Mouse (Mus musculus) T-helper 17 cell (primary cell): ENCODE results near the gene D8Ertd738e.
"Not testable (repeated sequence)": the region's sequence is repeated elsewhere in the genome, so short reads cannot be mapped to it uniquely, and the experiment has no call there.

Experiments used
- in situ Hi-C, 2 experiments: fragments of 300-600 bp; cut with MboI, MseI; formaldehyde crosslinking; loops; 1 replicate in 1 of 2; 2 replicates in 1 of 2; pipeline ENCODE4 v1.15.1; 2025; ENCODE audit warnings: high pct_unique_total_duplicates in 2 of 2

Gene D8Ertd738e

DNA sequence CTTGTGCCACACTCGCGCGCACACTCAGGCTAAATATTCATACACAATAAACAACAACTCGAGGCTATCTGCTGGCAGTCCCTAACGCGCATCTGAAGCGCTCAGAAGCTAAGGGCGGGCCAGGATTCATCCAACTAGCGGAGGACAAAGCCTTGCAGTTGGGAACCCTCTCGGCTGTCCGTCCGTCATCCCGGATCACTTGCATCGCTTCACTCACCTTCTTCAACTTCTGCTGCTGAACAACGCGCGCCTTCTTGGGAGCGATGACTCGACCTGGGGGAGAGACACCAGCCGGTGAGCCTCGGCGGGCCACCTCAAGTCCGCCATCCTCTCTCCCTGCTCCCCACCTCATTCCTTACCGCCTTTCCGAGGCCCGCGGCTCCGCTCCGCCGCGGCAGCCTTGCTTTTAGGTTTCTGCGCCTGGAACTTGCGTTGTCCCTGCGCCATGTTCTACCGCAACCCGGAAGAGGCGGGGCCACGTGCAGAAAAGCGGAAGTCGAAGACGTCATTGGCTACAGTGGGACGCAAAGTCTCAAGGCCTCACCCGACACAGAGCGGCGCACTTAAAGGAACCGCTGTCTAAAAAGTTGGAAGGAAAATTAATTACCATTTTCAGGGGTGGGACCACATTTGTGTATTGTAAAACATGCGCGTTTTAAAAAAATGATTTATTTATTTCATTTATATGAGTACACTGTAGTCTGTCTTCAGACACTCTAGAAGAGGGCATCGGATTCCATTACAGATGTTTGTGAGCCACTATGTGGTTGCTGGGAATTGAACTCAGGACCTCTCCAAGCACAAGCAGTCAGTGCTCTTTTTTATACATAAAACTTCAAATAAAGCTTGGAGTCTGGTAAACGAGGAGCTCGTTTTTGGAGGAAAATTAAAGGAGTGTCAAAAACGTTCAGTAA, at the start of gene D8Ertd738e:
TSS of gene D8Ertd738e (minus strand) at position 463 of the 914 bp plus-strand sequence.
- in situ Hi-C loops, result loop anchor here in 1 of 2 experiments (25.0 kb wide), 1 partner anchor 813 kb away; the partner anchor contains the start of genes Dhps, Fbxw9 and Gm5741

DNA sequence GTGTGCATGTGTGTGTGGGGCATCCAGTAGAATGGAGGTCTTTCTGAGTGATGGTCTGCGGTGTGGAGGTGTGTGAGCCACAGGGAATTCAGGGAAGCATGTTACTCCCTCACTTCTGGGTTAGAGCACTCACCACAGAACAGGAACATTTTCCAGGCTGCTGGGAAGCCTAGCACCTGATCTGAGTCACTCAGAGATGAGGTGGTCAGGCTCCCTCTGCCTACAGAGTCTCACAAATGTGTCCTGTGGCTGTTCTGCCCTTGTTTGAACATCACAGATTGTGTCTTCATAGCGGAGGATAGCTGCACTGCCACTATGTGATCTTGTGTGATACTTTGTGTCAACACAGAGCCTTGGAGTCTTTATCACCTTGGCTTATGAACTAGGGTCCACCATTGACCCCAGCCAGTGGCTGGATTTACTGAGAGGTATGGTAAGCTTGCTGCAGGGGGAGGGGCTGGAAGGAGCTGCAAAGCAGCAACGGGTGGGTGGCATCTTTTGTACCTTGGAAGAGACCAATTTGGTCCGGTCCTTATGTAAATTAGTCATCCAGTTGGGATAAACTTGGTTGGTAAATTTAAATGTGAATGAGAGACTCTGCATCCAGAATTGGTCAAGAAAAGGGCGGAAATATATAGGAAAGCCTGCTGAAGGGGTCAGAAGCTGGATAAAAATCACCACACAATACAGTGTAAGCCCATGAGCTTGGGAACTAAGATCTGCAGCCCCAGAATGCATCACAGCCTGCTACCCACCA, 47.7 kb upstream of the D8Ertd738e start:
- in situ Hi-C loops, result no loop called here

DNA sequence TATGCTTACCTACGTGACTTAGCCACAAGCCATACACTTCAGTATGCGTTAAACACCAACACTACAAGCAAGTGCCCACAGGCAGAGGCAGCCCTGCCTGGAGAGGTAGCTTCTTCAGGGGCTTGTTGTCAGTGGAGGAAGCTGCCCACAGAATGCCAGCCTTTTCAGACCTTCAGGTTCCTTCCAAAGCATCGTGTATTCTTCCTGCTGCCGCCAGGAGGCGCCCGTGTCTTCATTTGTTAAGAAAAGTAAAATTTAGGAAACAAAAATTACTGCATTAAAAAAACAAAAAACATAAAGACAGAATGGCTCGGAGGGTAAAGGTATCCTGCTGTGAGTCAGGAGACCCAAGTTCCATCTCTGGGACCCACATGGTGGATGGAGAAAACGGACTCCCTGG, 42.2 kb upstream of the D8Ertd738e start:
- in situ Hi-C loops, result loop anchor here (5.0 kb wide), 1 partner anchor 71 kb away; no protein-coding TSS in a partner anchor

DNA sequence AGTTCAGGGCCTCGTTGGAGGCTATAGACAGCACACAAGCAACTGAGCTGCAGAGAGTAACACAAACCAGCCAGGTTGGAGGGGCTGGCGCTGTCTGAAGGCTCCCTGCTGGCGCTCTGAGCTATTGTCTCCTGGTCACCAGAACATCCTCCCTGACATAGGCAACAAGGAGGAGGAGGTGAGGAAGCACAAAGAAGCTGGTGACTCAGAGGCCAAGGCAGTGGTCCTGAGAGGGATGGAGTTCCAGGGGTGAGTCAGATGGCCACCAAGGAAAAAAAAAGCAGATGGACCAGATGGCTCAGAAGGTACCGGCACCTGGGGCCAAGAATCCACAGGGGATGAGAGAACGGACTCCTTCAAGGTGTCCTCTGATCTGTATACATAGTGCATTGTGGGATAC, 41.6 kb upstream of the D8Ertd738e start:
- in situ Hi-C loops, result loop anchor here (5.0 kb wide), 1 partner anchor 71 kb away; no protein-coding TSS in a partner anchor

- in situ Hi-C loops, result no loop called here
Observed at GRCm38 (mm10) chr8:84288892-84289291, 39.4 kb upstream of the D8Ertd738e start.

DNA sequence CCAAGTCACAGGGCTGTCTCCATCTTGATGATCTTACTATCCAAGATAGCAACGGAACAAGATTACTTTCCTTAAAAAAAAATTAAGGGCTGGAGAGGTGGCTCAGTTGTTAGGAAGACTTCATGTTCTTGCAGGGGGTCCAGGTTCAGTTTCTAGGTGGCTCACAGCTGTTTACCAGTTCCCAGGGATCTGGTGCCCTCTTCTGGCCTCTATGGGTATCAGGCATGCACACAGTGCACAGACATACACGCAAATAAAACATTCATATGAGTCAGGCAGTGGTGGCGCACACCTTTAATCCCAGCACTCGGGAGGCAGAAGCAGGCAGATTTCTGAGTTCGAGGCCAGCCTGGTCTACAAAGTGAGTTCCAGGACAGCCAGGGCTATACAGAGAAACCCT, 36.1 kb upstream of the D8Ertd738e start:
- in situ Hi-C loops, result not testable (repeated sequence)

GRCm38 (mm10) chr8:84284608-84285063, 35.1 kb upstream of the D8Ertd738e start:
- in situ Hi-C loops, result no loop called here

DNA sequence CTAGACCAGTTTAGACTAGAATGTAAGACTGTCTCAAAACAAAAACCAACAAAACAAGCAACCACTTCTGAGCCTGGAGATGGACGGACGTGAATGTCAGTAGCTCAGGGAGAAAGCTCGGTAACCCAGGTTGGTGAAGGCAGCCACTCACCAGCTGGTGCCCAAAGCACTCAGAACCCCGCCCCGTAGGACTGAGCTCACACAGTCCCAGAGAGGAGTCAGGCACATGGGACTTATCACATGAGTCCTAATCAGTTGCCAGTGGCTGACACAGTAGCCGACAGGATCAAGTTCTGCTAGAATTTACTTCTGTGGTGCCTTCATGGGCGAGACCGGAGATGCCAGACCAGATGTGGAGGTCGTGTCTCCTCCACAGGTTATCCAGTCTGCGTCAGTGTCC, 31.3 kb upstream of the D8Ertd738e start:
- in situ Hi-C loops, result no loop called here

- in situ Hi-C loops, result no loop called here
Observed at GRCm38 (mm10) chr8:84276447-84276846, 26.9 kb upstream of the D8Ertd738e start.

DNA sequence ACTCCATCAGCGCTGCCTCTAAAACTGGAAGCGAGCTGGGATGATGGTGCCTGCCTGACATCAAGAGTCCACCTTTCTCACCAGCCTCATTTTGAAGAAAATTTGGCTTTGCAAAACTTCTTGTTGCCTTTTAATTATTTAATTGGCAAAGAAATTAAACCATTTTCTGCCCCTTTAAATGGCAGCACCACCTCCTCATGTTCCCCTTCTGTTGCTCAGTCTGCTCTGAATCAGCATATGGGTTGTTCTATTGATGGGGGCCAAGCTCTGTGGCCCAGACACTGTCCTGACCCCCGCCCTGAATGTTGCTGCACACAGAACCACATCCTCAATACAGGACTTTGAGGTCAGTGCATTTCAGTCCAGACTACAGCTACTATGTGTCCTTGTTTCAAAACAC, 24.4 kb upstream of the D8Ertd738e start:
- in situ Hi-C loops, result no loop called here

DNA sequence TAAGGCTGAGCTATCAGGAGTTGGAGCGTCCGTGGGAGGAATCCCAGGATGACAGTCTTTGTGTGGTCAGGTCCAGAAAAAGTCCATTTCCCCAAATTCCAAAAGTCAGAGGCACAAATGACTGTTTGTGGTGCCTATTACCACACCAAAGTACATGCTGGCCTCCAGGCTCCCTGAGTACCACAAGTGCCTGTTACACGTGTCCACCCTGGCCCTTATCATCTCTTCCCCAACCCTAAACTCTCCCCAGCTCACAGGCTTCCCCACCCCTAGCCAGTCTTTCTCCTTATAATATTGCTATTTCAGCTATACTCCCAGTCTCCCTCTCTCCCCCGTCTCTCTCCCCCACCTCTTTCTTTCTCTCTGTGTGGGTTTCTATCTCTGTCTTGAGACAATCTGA, 22.8 kb upstream of the D8Ertd738e start:
- in situ Hi-C loops, result no loop called here

DNA sequence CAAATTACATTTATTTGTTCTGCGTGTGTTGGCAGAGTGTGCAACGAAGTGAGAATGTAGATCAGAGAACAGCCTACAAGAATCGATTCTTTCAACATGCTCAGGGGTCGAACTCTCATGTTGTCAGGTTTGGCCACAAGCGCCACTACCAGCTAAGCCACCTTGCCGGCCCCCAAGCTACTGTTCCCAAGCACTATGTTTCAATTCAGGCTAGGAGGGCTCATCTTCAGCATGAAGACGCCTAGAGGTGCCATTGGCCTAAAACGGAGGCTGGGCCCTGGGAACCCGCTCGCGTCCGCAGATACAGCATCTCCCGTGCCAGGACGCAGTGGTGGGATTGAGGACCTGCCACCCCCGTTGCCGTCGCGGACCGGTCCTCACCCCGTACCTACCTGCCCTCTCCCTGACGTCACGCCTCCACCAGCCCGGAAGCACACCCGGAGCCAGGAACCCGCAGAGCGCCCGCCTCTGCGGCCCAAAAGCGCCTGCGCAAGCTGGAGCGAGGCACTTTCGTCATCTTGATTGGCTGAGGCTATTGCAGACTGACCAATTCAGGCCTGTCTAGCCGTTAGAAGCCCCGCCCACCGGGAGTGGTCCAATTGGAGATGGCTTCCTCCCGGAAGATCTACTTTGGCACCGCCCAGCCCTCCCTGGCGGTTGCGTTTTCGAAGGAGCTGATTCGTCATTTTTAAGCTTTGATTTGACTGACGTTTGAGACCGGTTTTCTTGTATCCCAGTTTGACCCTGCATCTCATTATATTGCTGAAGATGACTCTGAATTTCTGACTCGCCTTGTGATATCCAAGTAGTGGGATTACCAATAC, 20.6 kb upstream of the D8Ertd738e start, which contains the start of gene Ccdc130:
TSS of gene Ccdc130 (minus strand) at position 431 of the 824 bp plus-strand sequence.
- in situ Hi-C loops, result no loop called here

- in situ Hi-C loops, result no loop called here
Observed at GRCm38 (mm10) chr8:84261098-84261497, 11.6 kb upstream of the D8Ertd738e start.

DNA sequence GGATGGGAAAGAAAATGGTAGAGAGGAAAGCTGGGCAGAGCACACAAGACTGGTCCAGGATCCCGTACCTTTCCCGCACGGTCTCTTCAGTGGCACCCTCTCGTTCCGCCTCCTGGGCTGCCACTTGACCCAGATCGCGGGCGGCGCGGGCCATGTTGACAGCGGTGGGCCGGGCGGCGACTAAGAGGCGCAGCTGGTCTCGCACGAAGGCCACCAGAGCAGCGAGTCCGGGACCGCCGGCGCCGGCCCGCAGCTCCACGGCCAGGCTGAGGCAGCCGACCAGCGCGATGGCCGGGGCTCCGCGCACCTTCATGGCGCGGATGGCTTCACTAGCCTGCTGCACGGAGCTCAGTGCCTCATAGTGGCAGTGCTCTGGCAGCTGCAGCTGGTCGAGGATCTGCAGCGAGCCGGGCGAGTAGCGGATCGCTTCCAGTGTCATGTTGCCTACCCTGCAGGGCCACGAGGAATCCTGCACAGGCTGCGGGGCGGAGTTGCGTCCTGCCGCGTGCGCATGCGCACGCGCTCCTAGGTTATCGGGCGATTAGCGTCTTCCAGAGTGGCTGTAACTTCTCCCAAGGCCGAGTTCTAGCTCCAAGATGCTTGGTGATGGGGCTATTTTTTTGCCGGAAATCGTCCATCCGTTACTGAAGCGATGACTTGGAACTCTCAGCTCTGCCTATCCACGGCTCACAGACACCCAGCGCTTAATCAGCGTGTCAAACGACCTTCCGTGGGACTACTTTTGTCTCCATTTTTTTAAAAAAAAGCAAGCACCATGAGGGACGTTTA, 7.5 kb upstream of the D8Ertd738e start, which contains the start of gene Mri1:
TSS of gene Mri1 (minus strand) at position 505 of the 789 bp plus-strand sequence.
- in situ Hi-C loops, result no loop called here

- in situ Hi-C loops, result no loop called here
Observed at GRCm38 (mm10) chr8:84256458-84256821, 6.9 kb upstream of the D8Ertd738e start.

DNA sequence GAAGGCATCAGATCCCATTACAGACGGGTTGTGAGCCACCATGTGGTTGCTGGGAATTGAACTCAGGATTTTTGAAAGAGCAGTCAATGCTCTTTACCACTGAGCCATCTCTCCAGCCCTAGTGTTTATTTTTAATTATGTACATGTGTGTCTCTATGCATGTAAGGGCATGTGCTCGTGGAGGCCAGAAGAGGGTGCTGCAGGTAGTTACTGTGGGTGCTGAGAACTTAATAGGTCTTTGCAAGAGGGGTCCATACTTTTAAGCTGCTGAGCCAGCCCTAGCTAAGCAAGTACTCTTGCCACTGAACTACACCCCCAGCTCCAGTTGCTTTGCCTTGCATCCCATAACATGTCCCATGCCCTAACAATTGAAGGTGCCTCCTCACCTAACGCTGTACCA, 6.3 kb upstream of the D8Ertd738e start:
- in situ Hi-C loops, result no loop called here

GRCm38 (mm10) chr8:84241821-84242220, 7.7 kb downstream of the D8Ertd738e start:
- in situ Hi-C loops, result loop anchor here in 1 of 2 experiments (25.0 kb wide), 1 partner anchor 820 kb away; the partner anchor contains the start of genes Dhps, Fbxw9 and Gm5741

GRCm38 (mm10) chr8:84241167-84241566, 8.4 kb downstream of the D8Ertd738e start:
- in situ Hi-C loops, result loop anchor here in 1 of 2 experiments (25.0 kb wide), 1 partner anchor 821 kb away; the partner anchor contains the start of genes Dhps, Fbxw9 and Gm5741

- in situ Hi-C loops, result loop anchor here in 1 of 2 experiments (25.0 kb wide), 1 partner anchor 825 kb away; the partner anchor contains the start of genes Dhps, Fbxw9 and Gm5741
Observed at GRCm38 (mm10) chr8:84237542-84238229, 11.8 kb downstream of the D8Ertd738e start.
